Mouse (Mus musculus) forelimb bud, embryonic 11.5 days (tissue): ENCODE results near the gene Stk39.

Source experiments
- DNase-seq: peaks from one replicate; pipeline ENCODE4 v3.0.0-alpha.2; 2012; ENCODE audit warnings: low read depth, low spot score

The Stk39 gene

GRCm38 (mm10) chr2:68420223-68420622, 51.8 kb downstream of the Stk39 start:
- DNase-seq: no peak

- no peak for DNase-seq
These were observed 52.3 kb downstream of the Stk39 start for GRCm38 (mm10) chr2:68419746-68420145.

DNA sequence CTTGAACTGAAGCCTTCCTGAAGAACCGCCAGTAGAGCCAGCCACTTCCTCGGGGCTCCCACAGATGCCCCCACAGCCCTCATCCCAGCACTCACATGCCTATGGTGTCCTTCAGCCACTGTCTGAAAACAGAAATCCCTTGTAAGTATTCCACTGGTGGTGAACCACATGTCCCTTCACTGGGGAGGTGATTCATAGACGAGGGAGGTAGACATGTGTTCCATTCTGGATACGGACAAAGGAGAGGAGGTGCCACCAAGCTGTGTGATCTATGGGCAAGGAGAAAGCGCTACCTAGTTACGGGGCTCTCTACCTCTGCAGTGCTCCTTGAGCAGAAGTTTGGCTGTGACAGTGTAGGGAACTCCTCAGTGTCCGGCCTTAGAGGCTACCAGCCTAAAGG, 52.9 kb downstream of the Stk39 start:
- no peak for DNase-seq

DNA sequence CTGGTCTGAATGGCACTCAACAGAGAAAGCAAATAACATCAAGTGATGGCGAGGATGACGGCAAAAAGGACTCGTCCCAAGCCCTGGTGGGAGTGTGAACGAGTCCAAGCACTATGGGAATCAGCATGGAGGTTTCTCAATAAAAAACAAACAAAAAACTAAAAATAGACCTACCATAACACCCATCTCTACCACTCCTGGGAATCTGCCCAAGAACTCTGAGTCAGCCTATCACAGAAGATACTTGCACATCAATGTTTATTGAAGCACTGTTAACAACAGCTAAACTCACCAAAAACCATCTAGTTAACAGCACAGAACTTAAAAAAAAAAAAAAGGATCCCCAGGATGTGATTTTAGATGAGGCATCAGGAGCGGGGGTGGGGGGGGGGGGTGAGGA, 55.0 kb downstream of the Stk39 start:
- no peak for DNase-seq

- no peak for DNase-seq
These were observed 56.4 kb downstream of the Stk39 start for GRCm38 (mm10) chr2:68415691-68416090.

DNA sequence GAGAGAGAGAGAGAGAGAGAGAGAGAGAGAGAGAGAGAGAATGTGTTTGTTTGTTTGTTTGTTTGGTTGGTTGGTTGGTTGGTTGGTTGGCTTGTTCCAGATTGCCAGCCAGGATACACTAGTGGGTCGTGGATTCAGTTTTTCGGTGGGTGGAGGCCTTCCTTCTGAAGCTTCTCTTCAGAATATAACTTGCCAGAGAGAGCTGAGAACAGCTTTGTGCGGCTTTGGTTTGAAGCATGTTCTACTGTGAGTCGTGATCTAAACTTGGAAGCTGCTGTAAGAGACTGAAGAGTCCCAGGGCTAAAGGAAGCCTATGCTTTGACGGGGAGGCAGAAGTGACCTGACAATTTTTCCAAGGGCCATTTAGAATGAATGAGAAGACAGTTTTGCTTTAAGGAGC, 59.9 kb downstream of the Stk39 start:
- DNase-seq: no peak

DNA sequence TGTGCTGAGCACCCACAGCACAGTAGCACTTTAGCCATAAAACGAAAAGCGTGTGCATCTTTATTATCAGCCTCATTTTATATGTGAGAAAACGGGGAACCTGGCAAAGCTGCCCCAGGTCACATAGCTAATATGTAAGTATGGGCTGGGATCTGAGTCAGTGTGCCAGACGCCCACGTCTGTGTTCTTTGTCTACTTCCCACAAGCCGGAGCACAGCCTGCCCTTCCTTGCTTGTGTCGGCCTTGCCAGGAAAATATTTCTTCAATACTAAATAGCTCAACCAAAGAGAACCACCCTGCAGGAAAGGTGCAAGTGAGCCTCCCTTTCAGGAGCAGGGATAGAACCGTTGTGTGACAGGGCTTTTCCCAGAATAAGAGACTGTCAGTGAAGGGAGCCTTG, 60.9 kb downstream of the Stk39 start:
- DNase-seq: no peak

GRCm38 (mm10) chr2:68409640-68410215, 62.3 kb downstream of the Stk39 start:
- no peak for DNase-seq

DNA sequence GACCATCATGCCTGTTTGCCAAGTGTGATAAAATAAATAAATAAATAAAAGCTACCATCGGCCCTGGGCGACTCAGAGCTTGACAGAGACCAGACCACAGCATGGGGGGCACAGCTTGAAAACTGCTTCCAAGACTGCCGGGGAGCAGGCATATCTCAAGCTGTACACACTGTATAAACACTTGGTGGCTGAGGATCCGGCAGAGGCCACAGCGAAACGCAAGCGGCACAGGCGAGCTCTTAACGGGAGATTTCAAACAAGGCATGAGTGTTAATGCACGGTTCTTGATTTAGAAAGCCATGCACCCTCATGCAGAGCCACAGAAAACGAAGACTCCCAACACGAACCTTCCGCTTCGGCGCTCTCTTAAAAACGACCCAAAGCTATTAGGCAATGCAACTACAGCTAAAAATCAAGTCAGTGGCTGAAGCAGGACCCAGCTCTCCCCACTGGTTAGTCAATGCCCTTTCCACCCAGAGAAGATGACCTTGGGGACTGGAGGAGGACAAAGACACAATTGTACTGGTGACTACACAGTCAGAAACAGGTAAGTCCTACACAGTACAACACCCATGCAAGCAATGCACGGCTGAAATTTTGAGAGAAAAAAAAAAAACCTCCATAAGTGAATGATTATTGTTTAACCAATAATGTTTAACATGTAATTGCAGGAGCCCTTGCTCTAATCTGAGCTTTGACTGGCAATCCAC, 63.6 kb downstream of the Stk39 start:
- no peak for DNase-seq

- no peak for DNase-seq
These were observed 64.7 kb downstream of the Stk39 start for GRCm38 (mm10) chr2:68407179-68407950.

- no peak for DNase-seq
These were observed 65.4 kb downstream of the Stk39 start for GRCm38 (mm10) chr2:68406571-68407074.

DNA sequence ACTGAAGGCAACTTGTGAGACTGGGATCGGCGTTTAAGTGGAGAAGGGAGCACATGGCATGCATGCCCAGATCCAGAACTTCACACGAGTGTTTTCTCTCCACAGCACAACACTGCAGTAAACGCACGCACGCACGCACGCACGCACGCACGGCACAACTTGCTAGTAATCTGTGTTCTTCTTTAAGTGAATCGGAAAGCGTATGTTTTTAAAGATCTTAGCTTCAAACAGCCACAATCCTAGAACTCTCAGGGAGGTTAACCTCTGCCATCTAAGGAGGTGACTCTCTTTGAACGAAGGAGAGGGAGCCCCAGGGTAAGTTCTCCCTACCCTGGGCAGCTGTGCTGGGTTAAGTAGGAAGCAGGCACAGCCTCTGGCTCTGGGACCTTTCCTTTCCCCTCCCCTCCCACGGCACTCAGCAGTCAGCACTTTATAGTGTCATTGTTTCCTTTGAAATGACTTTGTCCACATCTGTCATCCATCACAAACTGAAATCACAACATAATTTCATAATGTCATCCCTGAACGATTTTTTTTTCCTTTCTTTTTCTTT, 66.8 kb downstream of the Stk39 start:
- peak; percentile 66 for DNase-seq

DNA sequence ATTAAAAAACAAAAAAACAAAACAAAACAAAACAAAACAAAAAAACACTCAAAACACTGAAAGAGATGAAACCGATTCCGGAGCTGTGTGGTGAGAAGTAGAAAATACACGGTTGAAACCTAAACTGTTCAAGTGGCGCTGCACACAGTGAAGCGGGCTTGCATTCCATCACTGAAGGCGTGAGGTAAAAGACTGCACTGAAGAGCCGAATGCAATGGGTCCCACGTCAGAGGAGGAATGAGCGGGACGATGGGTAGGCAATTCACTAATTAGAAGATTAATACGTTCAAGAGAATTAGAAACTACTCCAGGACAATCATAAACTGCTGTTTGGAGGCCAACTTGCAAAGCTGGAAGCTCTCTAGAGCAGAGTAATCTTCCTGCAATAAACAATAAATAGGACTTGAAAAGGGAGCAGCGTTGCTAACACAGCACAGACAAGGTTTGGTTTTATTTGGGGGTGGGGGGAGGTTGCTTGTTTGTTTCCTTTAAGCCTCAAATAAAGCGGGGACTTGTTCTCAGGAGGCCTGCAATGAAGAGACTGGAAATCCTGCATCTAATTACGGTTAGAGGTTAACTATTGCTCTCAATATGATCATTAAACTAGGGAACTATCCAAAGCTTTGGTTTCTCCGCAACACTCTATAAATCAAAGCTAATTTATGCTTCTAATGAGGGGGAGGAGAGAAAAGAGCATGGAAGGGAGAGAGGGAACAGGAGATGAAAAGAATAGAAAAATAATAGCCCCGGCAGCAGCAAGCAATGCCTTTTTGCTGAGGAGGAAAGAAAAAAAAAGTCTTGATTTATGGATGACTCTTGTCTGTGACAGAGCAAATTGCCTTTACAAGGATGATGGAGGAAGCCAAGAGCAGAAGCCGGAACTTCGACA, 67.5 kb downstream of the Stk39 start:
- peak; percentile 87 for DNase-seq

GRCm38 (mm10) chr2:68393611-68394549, 78.2 kb downstream of the Stk39 start:
- DNase-seq: no peak

DNA sequence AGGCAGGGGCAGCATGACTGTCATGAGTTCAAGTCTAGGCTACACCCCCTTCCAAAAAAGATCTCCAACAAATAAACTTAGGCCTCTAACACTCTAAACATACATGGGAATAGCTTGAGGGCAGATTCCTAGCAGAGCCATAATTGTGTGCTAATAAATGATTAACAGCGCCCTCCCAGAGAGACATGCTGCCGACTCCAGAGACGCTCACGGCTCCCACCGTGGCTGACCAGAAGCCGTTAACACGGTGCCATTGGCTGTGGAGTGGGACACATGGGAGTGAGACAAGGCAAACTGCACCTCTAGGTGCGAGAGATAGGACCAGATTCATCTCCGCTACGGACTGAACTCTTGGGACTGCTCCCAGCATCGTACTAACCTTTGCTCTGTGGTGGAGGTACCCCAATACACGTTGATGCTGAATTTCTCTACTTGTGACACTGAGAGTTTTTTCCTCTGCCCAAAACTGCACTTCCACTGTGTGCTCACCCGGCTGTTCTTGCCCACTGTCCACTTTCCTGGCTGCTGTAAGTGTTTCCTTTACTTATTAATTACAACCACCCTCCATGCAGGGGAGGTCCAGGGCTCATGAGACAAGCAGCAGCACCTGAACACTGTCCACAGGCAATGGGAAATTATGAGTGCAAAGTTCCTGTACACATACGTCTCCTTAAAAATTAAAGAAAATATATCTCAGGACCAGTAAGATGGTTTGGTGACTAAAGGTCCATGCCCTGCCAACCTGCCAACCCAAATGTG, 84.1 kb downstream of the Stk39 start:
- DNase-seq: no peak

GRCm38 (mm10) chr2:68386313-68386863, 85.7 kb downstream of the Stk39 start:
- no peak for DNase-seq

GRCm38 (mm10) chr2:68385654-68386312, 86.3 kb downstream of the Stk39 start:
- DNase-seq: no peak

GRCm38 (mm10) chr2:68383964-68384363, 88.1 kb downstream of the Stk39 start:
- no peak for DNase-seq
